Mouse (Mus musculus): ENCODE results near the gene Cd93.

- TF ChIP-seq CTCF (IDR thresholded peaks at IDR 0.05; ENCODE audit: control insufficient read depth, insufficient read depth, low read length) (no peak), POLR2A (IDR thresholded peaks at IDR 0.05; ENCODE audit: borderline replicate concordance, control insufficient read depth, low read depth, low read length) (no peak)
These were observed 24.6 kb upstream of the Cd93 start for GRCm38 (mm10) chr2:148467921-148468440.

All from bone marrow, adult 2 months (tissue).